Mouse (Mus musculus): ENCODE results near the gene Abca6.

DNA sequence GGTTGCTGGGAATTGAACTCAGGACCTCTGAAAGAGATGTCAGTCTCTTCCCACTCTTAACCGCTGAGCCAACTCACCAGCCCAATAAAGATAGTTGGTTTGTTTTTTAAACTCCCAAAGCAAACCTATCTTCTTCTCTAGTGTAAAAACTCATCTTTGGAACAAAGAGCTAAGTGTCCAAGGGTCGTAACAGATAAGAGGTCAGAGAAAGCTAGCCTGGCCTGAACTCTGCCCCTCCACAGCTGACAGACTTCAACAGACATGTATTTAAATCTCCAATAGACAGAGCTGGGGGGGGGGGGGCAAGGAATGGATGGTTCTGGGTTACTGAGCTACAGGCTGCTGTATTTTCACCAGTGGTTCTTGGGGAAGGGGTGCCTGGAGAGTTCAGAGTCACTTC, 14.1 kb downstream of the Abca6 start:
- TF ChIP-seq GATA1 (IDR thresholded peaks at IDR 0.05; ENCODE audit: low read length) (no peak), TAL1 (IDR thresholded peaks at IDR 0.05; ENCODE audit: low read length) (no peak)

Data from erythroblast, embryonic 14.5 days (primary cell).